Mouse (Mus musculus) gastrocnemius, postnatal 36 days (tissue): ENCODE data around the gene Fam229b. TPM values are rescaled to one million over a fixed set of nuclear protein-coding genes. Genes with fewer than 3 reads are reported as not detected.

Source experiments
- DNase-seq, 2 experiments: peaks; one replicate each; pipeline ENCODE4 v3.0.0; 2022
- intact Hi-C: fragments of 180-260 bp; cut with DNase I; formaldehyde crosslinking; loops from one replicate; pipeline ENCODE4 v1.15.1; 2025
- total RNA-seq, 2 experiments: library from RNA; stranded (reverse); gene quantifications; 2 replicates each; pipeline ENCODE4 v1.2.3; 2021

Gene Fam229b
- total RNA-seq, 2 experiments from 2014 or later, result 4.0 to 4.2 TPM

GRCm38 (mm10) chr10:39140843-39141242 lies 7.1 kb upstream of the Fam229b start:
- intact Hi-C loops, result no loop called here
- DNase-seq, result no peak

GRCm38 (mm10) chr10:39138761-39139160 lies 5.0 kb upstream of the Fam229b start:
- no peak for DNase-seq
- intact Hi-C loops, result no loop called here

- intact Hi-C loops, result no loop called here
- no peak for DNase-seq
Measured at GRCm38 (mm10) chr10:39137766-39138165, 4.1 kb upstream of the Fam229b start.

- DNase-seq, result no peak
- intact Hi-C loops, result no loop called here
Measured at GRCm38 (mm10) chr10:39121412-39121811, 12.3 kb downstream of the Fam229b start.

GRCm38 (mm10) chr10:39109489-39109874 lies 24.2 kb downstream of the Fam229b start:
- intact Hi-C loops, result no loop called here
- no peak for DNase-seq

GRCm38 (mm10) chr10:39108837-39109488 lies 24.8 kb downstream of the Fam229b start:
- no peak for DNase-seq
- intact Hi-C loops, result no loop called here

- no peak for DNase-seq
- intact Hi-C loops, result no loop called here
Measured at GRCm38 (mm10) chr10:39106935-39107334, 26.8 kb downstream of the Fam229b start.

- intact Hi-C loops, result no loop called here
Measured at GRCm38 (mm10) chr10:39106413-39106812, 27.3 kb downstream of the Fam229b start.

GRCm38 (mm10) chr10:39104803-39105449 lies 28.8 kb downstream of the Fam229b start:
- DNase-seq, result no peak
- intact Hi-C loops, result no loop called here

More at GRCm38 (mm10) chr10:39106413-39106812, 27.3 kb downstream of the Fam229b start:
- no peak for DNase-seq

- no peak for DNase-seq
- intact Hi-C loops, result no loop called here
Measured at GRCm38 (mm10) chr10:39098746-39099145, 35.0 kb downstream of the Fam229b start.

- intact Hi-C loops, result no loop called here
- peak in 1 of 2 experiments; percentile 15 for DNase-seq
Measured at GRCm38 (mm10) chr10:39096981-39097380, 36.7 kb downstream of the Fam229b start.

- intact Hi-C loops, result no loop called here
- DNase-seq, result no peak
Measured at GRCm38 (mm10) chr10:39072048-39072447, 61.7 kb downstream of the Fam229b start.

Other genes starting within 250 kb of the Fam229b start
- gene Lama4, start 168.4 kb downstream of the Fam229b start, total RNA-seq, result 10 to 100 TPM; 19.0 to 21.4 TPM
- 1 to 10 TPM in 1 of 2 experiments, under 1 TPM in 1; 0.46 to 1.0 TPM for gene Tube1, start 62 bp upstream of the Fam229b start, total RNA-seq
- gene Ccn6, start 29.9 kb upstream of the Fam229b start, total RNA-seq, result not detected
- gene Fyn, start 234.9 kb upstream of the Fam229b start, total RNA-seq, result 1 to 10 TPM; 6.7 to 8.0 TPM